Mouse (Mus musculus) kidney, embryonic 16.5 days (tissue): Measurements from ENCODE around the gene AC124108.1. TPM values are rescaled to one million over a fixed set of nuclear protein-coding genes. Genes with fewer than 3 reads are reported as not detected.

ENCODE experiments used
- ATAC-seq: fragments of 200-750 bp; cut with Nextera tagmentation; 2 replicates; pipeline ENCODE4 v1.8.0; 2017; ENCODE audit warnings: moderate TSS enrichment; ENCODE audit not compliant: low FRiP score, low TSS enrichment
- H3K27ac ChIP-seq: fragments of 300-500 bp; sonication (generic); 2 replicates; pipeline ENCODE4 v1.5.1; 2014; ENCODE audit warnings: low read length
- H3K27me3 ChIP-seq: fragments of 300-500 bp; sonication (generic); 2 replicates; pipeline ENCODE4 v1.6.1; 2014; ENCODE audit warnings: low read length, control low read depth, mixed read lengths; ENCODE audit not compliant: insufficient read depth
- H3K36me3 ChIP-seq: fragments of 300-500 bp; sonication (generic); 2 replicates; pipeline ENCODE4 v1.6.1; 2014; ENCODE audit warnings: low read length, control low read depth, mixed read lengths; ENCODE audit not compliant: insufficient read depth
- H3K4me1 ChIP-seq: fragments of 300-500 bp; sonication (generic); 2 replicates; pipeline ENCODE4 v1.6.1; 2014; ENCODE audit warnings: low read length, control low read depth, mixed read lengths; ENCODE audit not compliant: insufficient read depth
- H3K4me2 ChIP-seq: fragments of 300-500 bp; sonication (generic); replicated peaks from 2 replicates; pipeline ENCODE4 v1.6.1; 2014; ENCODE audit warnings: low read depth, low read length
- H3K4me3 ChIP-seq: fragments of 300-500 bp; sonication (generic); 2 replicates; pipeline ENCODE4 v1.5.1; 2014; ENCODE audit warnings: mild to moderate bottlenecking, low read length
- H3K9ac ChIP-seq: fragments of 300-500 bp; sonication (generic); replicated peaks from 2 replicates; pipeline ENCODE4 v1.6.1; 2014; ENCODE audit warnings: low read length
- H3K9me3 ChIP-seq: fragments of 300-500 bp; sonication (generic); 2 replicates; pipeline ENCODE4 v1.6.1; 2016; ENCODE audit warnings: low read length, control low read depth
- WGBS: fragments of 180-500 bp; shearing (Covaris S2); extraction: QIAGEN DNeasy Blood & Tissue Kit; methylation state at CpG from one replicate; pipeline ENCODE4 v1.1.7; 2014; 5-methylcytosine and 5-hydroxymethylcytosine counted together
- polyA plus RNA-seq: library from polyadenylated mRNA; unstranded; fragments of >200 nt; fragmentation: Nextera tagmentation; extraction: Ambion mirVana; gene quantifications from 2 replicates; pipeline ENCODE4 v1.2.1, GENCODE M21; 2015

Gene AC124108.1
- polyA plus RNA-seq, 1 experiment from 2014 or later: 0.10 TPM

DNA sequence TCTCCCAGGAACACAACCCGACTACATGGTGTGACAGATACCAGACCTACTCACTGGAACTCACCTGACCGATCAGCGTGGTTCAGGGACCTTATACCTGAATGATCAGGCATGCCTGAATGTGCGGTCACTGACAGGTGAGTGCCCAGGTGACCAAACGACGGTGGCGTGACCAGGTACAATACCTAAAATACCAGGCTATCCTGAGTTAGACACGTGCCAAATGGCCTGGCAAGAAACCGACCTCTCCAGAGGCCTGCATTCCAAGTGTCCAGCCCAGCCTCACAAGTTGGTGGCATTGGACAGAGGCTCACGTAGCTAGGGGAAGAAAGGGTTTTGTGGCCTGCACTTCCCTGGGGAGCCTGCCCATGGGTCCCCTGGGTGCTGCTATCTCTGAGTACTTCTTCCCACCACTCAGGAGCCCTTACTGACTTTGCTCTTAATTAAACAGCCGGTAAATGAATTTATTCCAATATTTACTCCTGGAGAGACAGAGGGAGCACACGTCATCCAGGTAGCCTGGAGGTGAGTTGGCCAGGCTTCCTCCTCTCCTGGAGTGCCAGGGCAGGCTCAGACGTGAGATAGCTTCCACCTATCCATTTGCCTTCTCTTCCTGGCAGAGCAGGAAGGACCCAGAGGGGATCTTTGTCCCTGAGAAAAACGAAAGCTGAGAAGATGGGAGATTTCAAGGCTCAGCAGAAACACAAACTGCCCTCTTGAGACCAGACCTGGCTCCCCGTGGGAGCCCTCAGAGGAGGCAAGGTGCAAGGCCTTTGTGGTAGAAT lies 40.2 kb upstream of the AC124108.1 start:
- Histone ChIP-seq H3K27me3 (no peaks in the 10 kb centered on the region), H3K27ac (no peak overlapping the region; the same call in 1 of the 2 replicates), H3K4me1 (peaks cover 11% of the 10 kb centered on the region), H3K4me2 (no peak overlapping the region), H3K9me3 (no peaks in the 10 kb centered on the region), H3K4me3 (no peak overlapping the region), H3K9ac (no peak overlapping the region), H3K36me3 (no peaks in the 10 kb centered on the region)
- no peak for ATAC-seq
- WGBS: 70% methylated on average over 15 of the region's 15 CpGs

DNA sequence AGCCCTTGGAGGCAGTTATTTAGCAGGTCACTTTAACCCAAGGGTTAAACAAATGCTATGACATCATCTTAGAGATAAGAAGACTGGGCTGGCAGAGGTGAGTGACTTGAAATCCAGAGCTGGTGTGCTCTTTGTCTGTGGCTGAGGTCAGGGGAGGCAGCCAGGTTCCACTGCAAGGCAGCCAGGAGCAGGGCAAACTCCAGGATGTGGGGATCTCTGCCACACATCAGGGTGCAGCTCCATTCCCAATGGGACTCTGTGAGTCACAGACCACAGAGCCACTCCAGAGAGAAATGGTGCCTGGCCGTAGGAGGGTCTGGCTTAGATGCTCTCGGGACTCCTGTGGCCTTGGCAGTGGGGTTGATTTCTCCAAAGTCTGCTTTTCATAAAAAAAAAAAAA lies 39.3 kb upstream of the AC124108.1 start:
- Histone ChIP-seq H3K9me3 (no peaks in the 10 kb centered on the region), H3K4me2 (no peak overlapping the region), H3K9ac (no peak overlapping the region), H3K36me3 (no peaks in the 10 kb centered on the region), H3K27me3 (no peaks in the 10 kb centered on the region), H3K4me1 (peaks cover 7% of the 10 kb centered on the region), H3K27ac (no peak overlapping the region), H3K4me3 (no peak overlapping the region)
- 61% methylated on average over 2 of the region's 2 CpGs for WGBS
- ATAC-seq: no peak

DNA sequence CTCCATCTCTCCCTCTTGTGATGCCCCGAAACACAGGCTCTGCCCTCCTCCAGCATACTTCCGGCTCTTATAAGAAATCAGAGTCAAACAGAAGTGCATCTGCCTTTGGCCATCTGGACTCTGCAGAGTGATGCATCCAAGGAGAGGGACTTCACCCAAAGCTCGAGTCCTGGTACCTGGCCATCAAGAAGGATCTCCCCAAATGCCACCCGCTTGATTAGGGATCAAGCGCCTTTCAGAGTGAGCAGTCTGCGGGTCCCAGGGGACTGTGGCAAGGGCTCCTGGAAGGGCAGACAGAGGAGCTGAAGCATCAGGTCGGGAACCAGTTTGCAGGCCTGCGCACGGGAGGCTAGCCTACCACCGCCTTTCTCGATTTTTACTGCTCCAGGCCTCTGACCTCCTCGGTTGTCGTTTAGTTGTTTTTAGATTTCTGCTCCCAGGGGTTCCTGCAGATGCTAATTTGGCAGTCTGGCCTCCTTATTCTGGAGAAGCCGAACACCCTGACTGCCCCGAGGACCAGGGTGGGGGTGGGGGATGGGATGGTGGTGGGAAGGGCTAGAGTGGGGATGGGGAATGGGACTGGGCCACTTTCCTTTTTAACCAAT lies 38.1 kb upstream of the AC124108.1 start:
- 49% methylated on average over 15 of the region's 15 CpGs for whole genome bisulfite sequencing
- no peak for ATAC-seq
- H3K9me3 ChIP-seq: no peaks in the 10 kb centered on the region
- H3K36me3 ChIP-seq: no peaks in the 10 kb centered on the region
- no peak overlapping the region for H3K4me2 ChIP-seq
- peaks cover 15% of the 10 kb centered on the region for H3K4me1 ChIP-seq
- no peak overlapping the region for H3K9ac ChIP-seq
- peaks cover 5% of the 10 kb centered on the region for H3K27me3 ChIP-seq
- no peak overlapping the region for H3K27ac ChIP-seq
- H3K4me3 ChIP-seq: no peak overlapping the region

DNA sequence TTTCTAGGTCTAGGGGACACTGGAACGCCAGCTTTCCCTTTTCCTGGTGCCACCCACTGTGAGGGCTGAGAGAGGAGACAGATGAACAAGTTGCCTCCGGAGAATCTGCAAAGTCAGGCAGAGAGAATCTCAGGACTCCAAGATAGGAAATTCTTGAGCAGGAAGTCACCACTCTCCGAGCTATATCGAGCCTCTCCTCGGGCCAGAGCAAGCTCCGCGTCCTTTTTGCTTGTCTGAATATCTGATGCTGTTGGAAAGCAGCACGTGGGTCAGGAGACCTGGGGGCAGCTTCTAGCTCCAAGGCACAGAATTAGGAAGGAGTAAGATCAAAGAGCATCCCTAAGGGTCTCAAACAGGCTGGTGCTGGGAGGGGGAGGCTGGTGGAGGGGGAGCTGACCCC lies 37.6 kb upstream of the AC124108.1 start:
- Histone ChIP-seq H3K27ac (no peak overlapping the region), H3K9me3 (no peaks in the 10 kb centered on the region), H3K4me1 (peaks cover 16% of the 10 kb centered on the region), H3K4me3 (no peak overlapping the region), H3K4me2 (no peak overlapping the region), H3K9ac (no peak overlapping the region), H3K27me3 (peaks cover 10% of the 10 kb centered on the region), H3K36me3 (no peaks in the 10 kb centered on the region)
- no peak for ATAC-seq
- 27% methylated on average over 8 of the region's 8 CpGs for WGBS

GRCm38 (mm10) chr1:132155737-132156136 lies 35.5 kb upstream of the AC124108.1 start:
- 0 out of 2 replicates have a peak, but pooled peaks cover 9% of the 10 kb centered on the region for H3K4me1 ChIP-seq
- no peak overlapping the region for H3K9ac ChIP-seq
- H3K27ac ChIP-seq: no peak overlapping the region
- 0 out of 2 replicates have a peak, but pooled peaks have one; percentile 18 for ATAC-seq
- H3K4me2 ChIP-seq: no peak overlapping the region
- no peaks in the 10 kb centered on the region for H3K9me3 ChIP-seq
- peaks cover 20% of the 10 kb centered on the region for H3K27me3 ChIP-seq
- H3K4me3 ChIP-seq: no peak overlapping the region
- 11% methylated on average over 6 of the region's 6 CpGs for WGBS
- H3K36me3 ChIP-seq: no peaks in the 10 kb centered on the region

GRCm38 (mm10) chr1:132157016-132157781 lies 34.1 kb upstream of the AC124108.1 start:
- no peaks in the 10 kb centered on the region for H3K36me3 ChIP-seq
- no peak overlapping the region for H3K27ac ChIP-seq
- no peak overlapping the region for H3K4me3 ChIP-seq
- H3K27me3 ChIP-seq: peaks cover 20% of the 10 kb centered on the region
- peak overlapping the region; percentile 23; the same call in 1 of the 2 replicates for H3K4me2 ChIP-seq
- 17% methylated on average over 14 of the region's 14 CpGs for WGBS
- H3K4me1 ChIP-seq: 0 out of 2 replicates have a peak, but pooled peaks cover 9% of the 10 kb centered on the region
- H3K9ac ChIP-seq: 0 out of 2 replicates have a peak overlapping the region, but pooled peaks have one; percentile 11
- H3K9me3 ChIP-seq: no peaks in the 10 kb centered on the region
- peak; percentile 80 for ATAC-seq

DNA sequence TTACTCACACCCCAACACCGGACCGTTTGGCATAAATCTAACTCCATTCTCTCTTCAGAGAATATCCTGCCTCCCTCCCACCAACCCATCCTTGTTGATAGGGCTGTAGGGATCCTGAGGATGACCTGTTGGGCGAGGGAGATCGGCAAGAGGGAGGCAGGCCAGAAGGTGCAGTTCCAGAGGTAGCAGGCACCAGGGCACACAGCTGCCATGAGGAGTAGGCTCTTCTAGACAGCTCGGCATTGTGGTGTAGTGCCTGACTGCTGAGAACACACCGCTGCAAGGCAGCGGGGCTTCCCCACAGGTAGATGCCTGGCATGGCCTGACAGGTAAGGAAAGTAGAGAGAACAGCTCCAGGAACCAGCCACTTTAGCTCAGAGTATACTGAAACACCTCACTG lies 33.4 kb upstream of the AC124108.1 start:
- Histone ChIP-seq H3K36me3 (no peaks in the 10 kb centered on the region), H3K9ac (0 out of 2 replicates have a peak overlapping the region, but pooled peaks have one; percentile 11), H3K27me3 (peaks cover 20% of the 10 kb centered on the region), H3K4me1 (0 out of 2 replicates have a peak, but pooled peaks cover 9% of the 10 kb centered on the region), H3K4me3 (no peak overlapping the region), H3K27ac (no peak overlapping the region), H3K9me3 (no peaks in the 10 kb centered on the region), H3K4me2 (peak overlapping the region; percentile 23; the same call in 1 of the 2 replicates)
- ATAC-seq: peak; percentile 21; the same call in 1 of the 2 replicates
- WGBS: 22% methylated on average over 7 of the region's 7 CpGs

DNA sequence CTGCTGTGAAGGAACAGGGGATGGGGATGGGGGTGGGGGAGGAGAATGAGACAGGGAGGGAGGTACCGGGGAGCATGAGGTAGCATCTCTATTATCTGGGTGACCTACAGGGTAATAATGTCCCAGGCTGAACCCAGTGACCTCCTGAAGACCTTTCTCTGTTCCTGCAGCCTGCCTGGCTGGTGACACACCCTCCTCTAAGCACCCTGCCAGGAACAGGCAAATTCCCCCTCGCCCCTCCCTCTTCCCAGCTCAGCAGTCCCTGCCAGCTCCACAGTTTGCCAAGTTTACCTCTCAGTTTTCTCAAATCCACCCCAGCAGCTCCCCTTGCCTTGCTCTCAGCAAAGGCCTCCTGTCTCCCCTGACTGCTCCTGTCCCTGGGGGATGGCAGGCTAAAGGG lies 32.5 kb upstream of the AC124108.1 start:
- Histone ChIP-seq H3K27ac (no peak overlapping the region), H3K4me3 (no peak overlapping the region), H3K36me3 (no peaks in the 10 kb centered on the region), H3K27me3 (peaks cover 24% of the 10 kb centered on the region), H3K9me3 (no peaks in the 10 kb centered on the region), H3K9ac (no peak overlapping the region), H3K4me1 (0 out of 2 replicates have a peak, but pooled peaks cover 9% of the 10 kb centered on the region), H3K4me2 (no peak overlapping the region)
- peak; percentile 32; the same call in 1 of the 2 replicates for ATAC-seq
- 17% methylated on average over 2 of the region's 2 CpGs for WGBS

DNA sequence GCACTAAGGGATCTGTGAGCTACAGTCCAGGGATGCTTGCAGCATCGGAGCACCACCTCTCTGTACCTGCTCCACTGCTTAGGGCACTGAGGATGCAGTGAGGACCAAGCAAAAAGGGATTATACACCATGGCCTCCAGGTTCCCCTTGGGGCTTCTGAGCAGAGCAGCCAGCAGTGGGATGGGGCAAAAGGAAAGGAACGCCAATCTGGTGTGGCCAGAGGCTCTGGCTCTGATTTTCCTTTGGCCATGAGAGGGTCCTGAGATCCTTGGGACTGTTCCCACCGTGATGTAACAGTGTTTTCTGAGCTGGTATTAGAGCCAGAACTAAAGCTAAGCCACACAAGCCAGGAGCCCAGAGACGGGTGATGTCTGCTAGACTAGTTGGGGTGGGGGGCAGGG lies 31.6 kb upstream of the AC124108.1 start:
- no peak overlapping the region for H3K4me3 ChIP-seq
- H3K4me2 ChIP-seq: no peak overlapping the region
- H3K27me3 ChIP-seq: peaks cover 25% of the 10 kb centered on the region
- H3K4me1 ChIP-seq: 0 out of 2 replicates have a peak, but pooled peaks cover 9% of the 10 kb centered on the region
- H3K9ac ChIP-seq: no peak overlapping the region
- no peaks in the 10 kb centered on the region for H3K36me3 ChIP-seq
- ATAC-seq: no peak
- no peak overlapping the region for H3K27ac ChIP-seq
- H3K9me3 ChIP-seq: no peaks in the 10 kb centered on the region
- WGBS: 66% methylated on average over 4 of the region's 4 CpGs
